Mouse (Mus musculus): Measurements from ENCODE around the gene Slc6a6. TPM values are rescaled to one million over a fixed set of nuclear protein-coding genes. Genes with fewer than 3 reads are reported as not detected.

Slc6a6 gene
- polyA plus RNA-seq, 1 experiment from 2014 or later = 60.0 TPM

GRCm38 (mm10) chr6:91785018-91785417 lies 101.2 kb downstream of the Slc6a6 start:
- ATAC-seq (ENCODE audit: extremely low read depth, insufficient number of reproducible peaks, low FRiP score, low TSS enrichment) = peak; percentile 63; the same call in 1 of the 2 replicates
- H3K27me3 ChIP-seq (replicated peaks) = no peaks in the 10 kb centered on the region
- peak overlapping the region; percentile 71 for H3K9ac ChIP-seq
- no peaks in the 10 kb centered on the region for H3K9me3 ChIP-seq
- 43% methylated on average over 3 of the region's 3 CpGs for WGBS
- H3K36me3 ChIP-seq = peaks cover 42% of the 10 kb centered on the region
- H3K4me3 ChIP-seq = no peak overlapping the region
- H3K4me2 ChIP-seq = peak overlapping the region; percentile 22; the same call in 1 of the 2 replicates
- peaks cover 33% of the 10 kb centered on the region for H3K4me1 ChIP-seq
- H3K27ac ChIP-seq (replicated peaks) = peak overlapping the region; percentile 99

- ATAC-seq (ENCODE audit: extremely low read depth, insufficient number of reproducible peaks, low FRiP score, low TSS enrichment) = no peak
- Histone ChIP-seq H3K27me3 (replicated peaks) (no peaks in the 10 kb centered on the region), H3K36me3 (peaks cover 19% of the 10 kb centered on the region), H3K4me3 (no peak overlapping the region), H3K4me1 (peaks cover 65% of the 10 kb centered on the region), H3K4me2 (no peak overlapping the region), H3K27ac (replicated peaks) (no peak overlapping the region), H3K9me3 (no peaks in the 10 kb centered on the region), H3K9ac (no peak overlapping the region)
- WGBS = 79% methylated on average over 9 of the region's 9 CpGs
These were observed 104.5 kb downstream of the Slc6a6 start for GRCm38 (mm10) chr6:91788311-91788798.

GRCm38 (mm10) chr6:91795640-91796039 lies 111.8 kb downstream of the Slc6a6 start:
- peak overlapping the region; percentile 75 for H3K27ac ChIP-seq (replicated peaks)
- no peaks in the 10 kb centered on the region for H3K36me3 ChIP-seq
- 42% methylated on average over 3 of the region's 3 CpGs for WGBS
- H3K4me1 ChIP-seq = peaks cover 93% of the 10 kb centered on the region
- H3K9ac ChIP-seq = peak overlapping the region; percentile 78
- ATAC-seq (ENCODE audit: extremely low read depth, insufficient number of reproducible peaks, low FRiP score, low TSS enrichment) = no peak
- H3K9me3 ChIP-seq = no peaks in the 10 kb centered on the region
- H3K27me3 ChIP-seq (replicated peaks) = no peaks in the 10 kb centered on the region
- H3K4me3 ChIP-seq = peak overlapping the region; percentile 51
- H3K4me2 ChIP-seq = peak overlapping the region; percentile 68

GRCm38 (mm10) chr6:91796064-91796463 lies 112.2 kb downstream of the Slc6a6 start:
- peak overlapping the region; percentile 78 for H3K9ac ChIP-seq
- H3K36me3 ChIP-seq = no peaks in the 10 kb centered on the region
- WGBS = 24% methylated on average over 9 of the region's 9 CpGs
- peak overlapping the region; percentile 51 for H3K4me3 ChIP-seq
- H3K27me3 ChIP-seq (replicated peaks) = no peaks in the 10 kb centered on the region
- peaks cover 90% of the 10 kb centered on the region for H3K4me1 ChIP-seq
- ATAC-seq (ENCODE audit: extremely low read depth, insufficient number of reproducible peaks, low FRiP score, low TSS enrichment) = 0 out of 2 replicates have a peak, but pooled peaks have one; percentile 44
- H3K27ac ChIP-seq (replicated peaks) = peak overlapping the region; percentile 75
- peak overlapping the region; percentile 68 for H3K4me2 ChIP-seq
- no peaks in the 10 kb centered on the region for H3K9me3 ChIP-seq

- H3K4me2 ChIP-seq = no peak overlapping the region
- peaks cover 84% of the 10 kb centered on the region for H3K4me1 ChIP-seq
- no peaks in the 10 kb centered on the region for H3K27me3 ChIP-seq (replicated peaks)
- no peak overlapping the region for H3K4me3 ChIP-seq
- peak overlapping the region; percentile 75; the same call in 1 of the 2 replicates for H3K27ac ChIP-seq (replicated peaks)
- no peak overlapping the region for H3K9ac ChIP-seq
- H3K36me3 ChIP-seq = no peaks in the 10 kb centered on the region
- no peaks in the 10 kb centered on the region for H3K9me3 ChIP-seq
- no peak for ATAC-seq (ENCODE audit: extremely low read depth, insufficient number of reproducible peaks, low FRiP score, low TSS enrichment)
- 80% methylated on average over 4 of the region's 4 CpGs for WGBS
These were observed 112.9 kb downstream of the Slc6a6 start for GRCm38 (mm10) chr6:91796736-91797135.

GRCm38 (mm10) chr6:91798496-91798895 lies 114.6 kb downstream of the Slc6a6 start:
- Histone ChIP-seq H3K4me2 (no peak overlapping the region), H3K36me3 (no peaks in the 10 kb centered on the region), H3K27ac (replicated peaks) (peak overlapping the region; percentile 39; the same call in 1 of the 2 replicates), H3K9me3 (no peaks in the 10 kb centered on the region), H3K4me3 (no peak overlapping the region), H3K27me3 (replicated peaks) (peaks cover 9% of the 10 kb centered on the region; the same call in 1 of the 2 replicates), H3K4me1 (peaks cover 68% of the 10 kb centered on the region), H3K9ac (no peak overlapping the region)
- 42% methylated on average over 12 of the region's 12 CpGs for WGBS
- no peak for ATAC-seq (ENCODE audit: extremely low read depth, insufficient number of reproducible peaks, low FRiP score, low TSS enrichment)

GRCm38 (mm10) chr6:91804177-91804576 lies 120.3 kb downstream of the Slc6a6 start:
- peaks cover 64% of the 10 kb centered on the region for H3K27me3 ChIP-seq (replicated peaks)
- H3K9me3 ChIP-seq = no peaks in the 10 kb centered on the region
- peak overlapping the region; percentile 5; the same call in 1 of the 2 replicates for H3K9ac ChIP-seq
- no peak overlapping the region for H3K4me2 ChIP-seq
- WGBS = 41% methylated on average over 7 of the region's 7 CpGs
- ATAC-seq (ENCODE audit: extremely low read depth, insufficient number of reproducible peaks, low FRiP score, low TSS enrichment) = no peak
- H3K36me3 ChIP-seq = no peaks in the 10 kb centered on the region
- peak overlapping the region; percentile 28 for H3K27ac ChIP-seq (replicated peaks)
- H3K4me1 ChIP-seq = peaks cover 61% of the 10 kb centered on the region
- H3K4me3 ChIP-seq = no peak overlapping the region

- Histone ChIP-seq H3K27me3 (replicated peaks) (peaks cover 79% of the 10 kb centered on the region), H3K4me1 (peaks cover 51% of the 10 kb centered on the region), H3K9me3 (no peaks in the 10 kb centered on the region), H3K36me3 (no peaks in the 10 kb centered on the region), H3K4me3 (peak overlapping the region; percentile 55), H3K4me2 (peak overlapping the region; percentile 71), H3K9ac (peak overlapping the region; percentile 83), H3K27ac (replicated peaks) (peak overlapping the region; percentile 88)
- 2% methylated on average over 23 of the region's 23 CpGs for WGBS
- no peak; the same call in 1 of the 2 replicates for ATAC-seq (ENCODE audit: extremely low read depth, insufficient number of reproducible peaks, low FRiP score, low TSS enrichment)
These were observed 123.3 kb downstream of the Slc6a6 start for GRCm38 (mm10) chr6:91807169-91807568.

GRCm38 (mm10) chr6:91808022-91808421 lies 124.2 kb downstream of the Slc6a6 start:
- Histone ChIP-seq H3K4me2 (peak overlapping the region; percentile 71), H3K9me3 (no peaks in the 10 kb centered on the region)

More at GRCm38 (mm10) chr6:91808022-91808421, 124.2 kb downstream of the Slc6a6 start:
- WGBS = 48% methylated on average over 6 of the region's 6 CpGs
- H3K27me3 ChIP-seq (replicated peaks) = peaks cover 72% of the 10 kb centered on the region
- ATAC-seq (ENCODE audit: extremely low read depth, insufficient number of reproducible peaks, low FRiP score, low TSS enrichment) = no peak
- H3K4me3 ChIP-seq = no peak overlapping the region
- peaks cover 51% of the 10 kb centered on the region for H3K4me1 ChIP-seq
- H3K36me3 ChIP-seq = no peaks in the 10 kb centered on the region
- H3K27ac ChIP-seq (replicated peaks) = peak overlapping the region; percentile 88
- peak overlapping the region; percentile 83 for H3K9ac ChIP-seq

Other genes with a start within 250 kb of the Slc6a6 start
- gene Chchd4, start 210.5 kb upstream of the Slc6a6 start, polyA plus RNA-seq (2015; fragmentation: Nextera tagmentation; extraction: Ambion mirVana) = 28.0 and 33.0 TPM in 2 replicates
- gene Tmem43, start 210.3 kb upstream of the Slc6a6 start, polyA plus RNA-seq (2015; fragmentation: Nextera tagmentation; extraction: Ambion mirVana) = 26.7 and 28.1 TPM in 2 replicates
- gene Xpc, start 168.2 kb upstream of the Slc6a6 start, polyA plus RNA-seq (2015; fragmentation: Nextera tagmentation; extraction: Ambion mirVana) = 10.5 and 11.0 TPM in 2 replicates
- 180 and 207 TPM in 2 replicates for gene Lsm3, start 168.1 kb upstream of the Slc6a6 start, polyA plus RNA-seq (2015; fragmentation: Nextera tagmentation; extraction: Ambion mirVana)
- gene Grip2, start 143.2 kb downstream of the Slc6a6 start, polyA plus RNA-seq (2015; fragmentation: Nextera tagmentation; extraction: Ambion mirVana) = 6.7 and 7.4 TPM in 2 replicates
- 22.3 and 24.0 TPM in 2 replicates for gene Ccdc174, start 194.0 kb downstream of the Slc6a6 start, polyA plus RNA-seq (2015; fragmentation: Nextera tagmentation; extraction: Ambion mirVana)
- 0.15 and 0.27 TPM in 2 replicates for gene 4930590J08Rik, start 218.8 kb downstream of the Slc6a6 start, polyA plus RNA-seq (2015; fragmentation: Nextera tagmentation; extraction: Ambion mirVana)

Data from heart, embryonic 13.5 days (tissue).